Mouse (Mus musculus): ENCODE measurements around the gene Barx2. TPM values are rescaled to one million over a fixed set of nuclear protein-coding genes. Genes with fewer than 3 reads are reported as not detected.
"Not testable (repeated sequence)": the region's sequence is repeated elsewhere in the genome, so short reads cannot be mapped to it uniquely, and the experiment has no call there.

Barx2 gene
- not detected in 2 replicates for polyA plus RNA-seq (2015; fragmentation: Nextera tagmentation; extraction: Ambion mirVana)

DNA sequence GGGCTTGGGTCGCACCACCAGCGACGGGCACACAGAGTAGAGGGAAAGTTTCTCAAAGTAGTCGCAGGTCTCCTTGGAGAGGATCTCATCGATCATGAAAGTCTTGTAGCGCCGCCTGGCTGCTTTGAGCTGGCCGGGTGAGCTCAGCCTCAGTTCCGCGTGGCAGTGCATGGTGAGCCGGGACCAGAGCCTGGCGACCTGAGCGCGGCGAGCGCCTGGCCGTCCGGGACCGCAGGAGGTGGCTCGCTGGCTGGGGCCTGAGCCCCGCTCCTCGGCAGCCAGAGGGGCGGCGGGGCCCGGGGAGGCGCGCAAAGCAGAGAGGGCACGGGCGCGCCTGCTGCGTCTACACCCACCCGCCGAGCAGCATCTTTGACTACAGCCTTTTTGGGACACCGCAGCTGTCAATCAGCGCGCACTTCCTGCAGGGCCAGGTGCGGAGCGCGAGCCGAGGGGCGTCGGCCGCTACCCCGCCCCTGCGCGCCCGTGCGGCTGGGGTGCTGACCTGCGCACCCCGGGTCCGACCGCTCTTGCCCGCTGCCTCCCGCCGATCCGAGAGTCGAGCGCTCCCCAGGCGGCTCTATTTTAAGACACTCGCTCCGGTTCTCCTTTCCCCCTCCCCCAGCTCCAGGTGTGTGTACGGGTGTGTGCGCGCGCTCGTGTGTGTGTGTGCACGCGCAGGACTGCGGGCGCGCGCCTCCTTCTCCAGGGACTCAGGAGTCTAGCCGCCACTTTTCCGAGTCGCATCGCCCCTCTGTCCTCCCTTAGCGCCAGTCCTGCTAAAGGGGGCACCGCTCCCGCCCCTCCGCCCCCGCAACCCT, at the start of gene Barx2:
TSS of gene Barx2 (minus strand) at position 542 of the 818 bp plus-strand sequence.
- Histone ChIP-seq H3K27me3 (ENCODE audit: control insufficient read depth, insufficient read depth, low read depth, low read length) (peaks cover 74% of the 10 kb centered on the region), H3K9ac (ENCODE audit: low read depth, low read length) (no peak within 1 kb of the TSS), H3K36me3 (ENCODE audit: control insufficient read depth, insufficient read depth) (no peaks in the 10 kb centered on the region), H3K9me3 (replicated peaks; ENCODE audit: control insufficient read depth, low read length) (no peaks in the 10 kb centered on the region), H3K27ac (ENCODE audit: low read length) (no peak within 1 kb of the TSS), H3K4me1 (ENCODE audit: control insufficient read depth, low read depth, low read length) (no peaks in the 10 kb centered on the region), H3K4me2 (ENCODE audit: low read depth, low read length) (peak within 1 kb of the TSS; percentile 22), H3K4me3 (ENCODE audit: low read depth, low read length) (peak within 1 kb of the TSS; percentile 36)
- WGBS (ENCODE audit: insufficient replicate concordance): 1% methylated on average over 81 of the region's 81 CpGs
- no peak for ATAC-seq (ENCODE audit: low read depth)

DNA sequence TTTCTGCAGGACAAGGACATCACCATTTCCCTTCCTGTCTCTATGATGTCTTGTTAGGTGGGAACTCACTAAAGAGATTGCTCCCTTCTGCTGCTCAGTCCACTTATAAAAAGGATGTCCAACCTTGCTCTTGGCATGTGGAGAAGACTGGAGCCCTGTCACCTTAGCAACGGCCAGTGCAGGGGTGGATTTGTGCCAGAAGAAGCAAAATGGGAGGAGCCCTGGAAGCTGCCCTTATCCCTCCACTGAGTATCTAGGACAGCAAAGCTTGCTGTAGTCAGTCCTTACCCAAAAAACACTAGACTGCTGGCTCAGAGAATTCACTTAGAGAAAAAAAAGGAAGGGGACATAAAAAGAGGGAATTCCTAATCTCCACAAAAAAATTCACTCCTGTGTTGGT, 49.0 kb upstream of the Barx2 start:
- H3K9ac ChIP-seq (ENCODE audit: low read depth, low read length): no peak overlapping the region
- H3K4me3 ChIP-seq (ENCODE audit: low read depth, low read length): no peak overlapping the region
- no peaks in the 10 kb centered on the region for H3K4me1 ChIP-seq (ENCODE audit: control insufficient read depth, low read depth, low read length)
- no peaks in the 10 kb centered on the region for H3K9me3 ChIP-seq (replicated peaks; ENCODE audit: control insufficient read depth, low read length)
- no peaks in the 10 kb centered on the region for H3K36me3 ChIP-seq (ENCODE audit: control insufficient read depth, insufficient read depth)
- no peak overlapping the region for H3K4me2 ChIP-seq (ENCODE audit: low read depth, low read length)
- WGBS (ENCODE audit: insufficient replicate concordance): 40% methylated on average over 1 of the region's 1 CpGs
- no peaks in the 10 kb centered on the region for H3K27me3 ChIP-seq (ENCODE audit: control insufficient read depth, insufficient read depth, low read depth, low read length)
- ATAC-seq (ENCODE audit: low read depth): no peak
- H3K27ac ChIP-seq (ENCODE audit: low read length): no peak overlapping the region

DNA sequence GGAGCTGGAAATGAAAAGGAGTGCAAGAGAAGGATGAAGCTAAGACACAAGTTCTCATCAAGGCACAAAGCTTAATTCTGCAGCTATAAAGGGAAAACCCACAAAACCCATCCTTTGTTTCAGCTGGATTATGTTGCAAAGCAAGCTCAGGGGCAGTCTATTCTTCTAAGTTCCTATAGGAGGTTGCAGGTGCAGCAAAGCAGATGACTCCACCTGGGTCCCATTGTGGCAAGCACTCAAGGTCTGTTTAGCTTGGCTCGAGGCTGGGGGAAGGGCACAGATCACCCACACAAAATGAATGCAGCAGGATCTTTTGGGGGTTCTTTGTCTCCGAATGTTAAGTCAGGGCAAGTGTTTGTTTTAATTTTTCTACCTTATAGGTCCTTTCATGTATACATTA, 47.2 kb upstream of the Barx2 start:
- Histone ChIP-seq H3K27me3 (ENCODE audit: control insufficient read depth, insufficient read depth, low read depth, low read length) (no peaks in the 10 kb centered on the region), H3K9me3 (replicated peaks; ENCODE audit: control insufficient read depth, low read length) (no peaks in the 10 kb centered on the region), H3K9ac (ENCODE audit: low read depth, low read length) (no peak overlapping the region), H3K27ac (ENCODE audit: low read length) (no peak overlapping the region), H3K4me3 (ENCODE audit: low read depth, low read length) (no peak overlapping the region), H3K36me3 (ENCODE audit: control insufficient read depth, insufficient read depth) (no peaks in the 10 kb centered on the region), H3K4me1 (ENCODE audit: control insufficient read depth, low read depth, low read length) (no peaks in the 10 kb centered on the region), H3K4me2 (ENCODE audit: low read depth, low read length) (no peak overlapping the region)
- no peak for ATAC-seq (ENCODE audit: low read depth)
- 43% methylated on average over 2 of the region's 2 CpGs for WGBS (ENCODE audit: insufficient replicate concordance)

DNA sequence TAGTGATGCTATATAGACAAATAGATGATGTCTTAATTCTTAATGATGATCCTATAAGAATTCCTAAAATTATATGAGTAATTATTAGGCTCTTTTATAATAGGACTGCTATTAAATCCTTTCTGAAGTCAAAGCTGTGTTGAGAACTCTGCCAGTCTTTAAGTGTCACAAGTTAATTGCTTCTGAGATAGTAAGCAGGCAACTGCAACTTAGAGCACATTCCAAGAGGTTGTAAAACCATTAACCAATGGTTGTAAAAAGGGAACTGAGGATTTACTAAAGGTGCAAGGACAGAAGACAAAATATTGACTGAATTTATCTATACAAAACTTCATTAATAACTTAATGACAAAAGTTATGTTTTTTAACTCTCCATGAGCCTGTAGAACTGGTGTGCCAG, 44.9 kb upstream of the Barx2 start:
- Histone ChIP-seq H3K27ac (ENCODE audit: low read length) (no peak overlapping the region), H3K36me3 (ENCODE audit: control insufficient read depth, insufficient read depth) (no peaks in the 10 kb centered on the region), H3K4me2 (ENCODE audit: low read depth, low read length) (no peak overlapping the region), H3K9me3 (replicated peaks; ENCODE audit: control insufficient read depth, low read length) (no peaks in the 10 kb centered on the region), H3K4me3 (ENCODE audit: low read depth, low read length) (no peak overlapping the region), H3K9ac (ENCODE audit: low read depth, low read length) (no peak overlapping the region), H3K4me1 (ENCODE audit: control insufficient read depth, low read depth, low read length) (no peaks in the 10 kb centered on the region), H3K27me3 (ENCODE audit: control insufficient read depth, insufficient read depth, low read depth, low read length) (no peaks in the 10 kb centered on the region)
- ATAC-seq (ENCODE audit: low read depth): no peak

DNA sequence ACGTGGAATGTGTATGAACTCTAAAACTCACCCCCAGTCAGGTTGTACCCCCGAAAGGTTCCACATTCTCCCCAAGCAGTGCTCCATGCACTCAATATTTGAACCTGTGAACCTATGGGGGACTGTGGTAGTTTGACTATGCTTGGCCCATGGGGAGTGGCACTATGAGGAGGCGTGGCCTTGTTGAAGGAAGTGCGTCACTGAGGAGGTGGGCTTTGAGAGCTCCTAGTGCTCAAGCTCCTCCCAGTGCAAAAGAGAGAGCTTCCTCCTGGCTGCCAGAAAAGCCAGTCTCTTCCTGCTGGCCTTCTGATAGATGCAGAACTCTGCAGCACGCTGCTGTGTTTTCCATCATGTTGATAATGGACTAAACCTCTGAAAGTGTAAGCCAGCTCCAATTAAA, 37.2 kb upstream of the Barx2 start:
- H3K27ac ChIP-seq (ENCODE audit: low read length): no peak overlapping the region
- no peaks in the 10 kb centered on the region for H3K27me3 ChIP-seq (ENCODE audit: control insufficient read depth, insufficient read depth, low read depth, low read length)
- 71% methylated on average over 5 of the region's 5 CpGs for WGBS (ENCODE audit: insufficient replicate concordance)
- no peaks in the 10 kb centered on the region for H3K9me3 ChIP-seq (replicated peaks; ENCODE audit: control insufficient read depth, low read length)
- no peaks in the 10 kb centered on the region for H3K4me1 ChIP-seq (ENCODE audit: control insufficient read depth, low read depth, low read length)
- no peak overlapping the region for H3K4me2 ChIP-seq (ENCODE audit: low read depth, low read length)
- H3K36me3 ChIP-seq (ENCODE audit: control insufficient read depth, insufficient read depth): no peaks in the 10 kb centered on the region
- no peak overlapping the region for H3K9ac ChIP-seq (ENCODE audit: low read depth, low read length)
- H3K4me3 ChIP-seq (ENCODE audit: low read depth, low read length): no peak overlapping the region
- ATAC-seq (ENCODE audit: low read depth): no peak

DNA sequence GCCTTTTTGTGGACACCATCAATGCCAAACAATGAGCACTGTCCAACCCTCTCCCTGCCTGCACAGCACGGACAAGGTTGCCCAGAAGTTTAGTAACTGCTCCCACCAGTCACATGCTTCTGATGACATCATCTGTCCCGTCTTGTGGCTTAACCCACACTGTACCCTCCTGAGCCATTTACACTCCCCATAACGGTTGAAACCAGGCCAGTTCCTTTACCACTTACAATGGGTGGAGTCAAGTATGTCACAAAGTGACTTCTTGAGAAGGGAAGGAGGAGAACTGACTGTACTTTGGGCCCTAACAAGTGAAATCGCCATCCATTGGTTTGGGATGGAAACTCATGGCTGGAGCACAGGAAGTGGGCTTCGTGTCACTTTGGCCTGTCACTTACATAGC, 35.8 kb upstream of the Barx2 start:
- Histone ChIP-seq H3K4me1 (ENCODE audit: control insufficient read depth, low read depth, low read length) (no peaks in the 10 kb centered on the region), H3K4me2 (ENCODE audit: low read depth, low read length) (no peak overlapping the region), H3K9ac (ENCODE audit: low read depth, low read length) (no peak overlapping the region), H3K4me3 (ENCODE audit: low read depth, low read length) (no peak overlapping the region), H3K9me3 (replicated peaks; ENCODE audit: control insufficient read depth, low read length) (no peaks in the 10 kb centered on the region), H3K27ac (ENCODE audit: low read length) (no peak overlapping the region), H3K36me3 (ENCODE audit: control insufficient read depth, insufficient read depth) (no peaks in the 10 kb centered on the region), H3K27me3 (ENCODE audit: control insufficient read depth, insufficient read depth, low read depth, low read length) (no peaks in the 10 kb centered on the region)
- WGBS (ENCODE audit: insufficient replicate concordance): 59% methylated on average over 5 of the region's 5 CpGs
- ATAC-seq (ENCODE audit: low read depth): no peak

DNA sequence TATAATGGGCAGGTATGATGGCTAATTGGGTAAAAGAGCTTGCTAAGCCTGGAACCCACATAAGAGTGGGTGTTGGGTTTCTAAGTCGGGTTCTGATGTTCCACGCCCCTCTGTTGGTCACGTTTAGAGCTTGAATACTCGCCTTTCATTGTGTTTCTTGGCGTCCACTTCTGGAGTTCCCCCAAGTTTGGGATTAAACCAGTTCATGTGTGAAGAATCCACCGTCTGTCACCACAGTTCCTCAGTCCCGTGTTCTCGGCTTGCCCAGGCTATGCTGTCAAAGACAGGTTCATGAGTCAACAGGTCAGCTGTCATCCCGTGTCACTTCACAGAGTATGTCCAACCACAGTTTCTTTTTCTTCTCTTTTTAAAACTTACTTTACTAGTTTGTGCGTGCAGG, 33.8 kb upstream of the Barx2 start:
- Histone ChIP-seq H3K27me3 (ENCODE audit: control insufficient read depth, insufficient read depth, low read depth, low read length) (no peaks in the 10 kb centered on the region), H3K4me3 (ENCODE audit: low read depth, low read length) (no peak overlapping the region), H3K4me2 (ENCODE audit: low read depth, low read length) (no peak overlapping the region), H3K9ac (ENCODE audit: low read depth, low read length) (no peak overlapping the region), H3K27ac (ENCODE audit: low read length) (no peak overlapping the region), H3K9me3 (replicated peaks; ENCODE audit: control insufficient read depth, low read length) (no peaks in the 10 kb centered on the region), H3K4me1 (ENCODE audit: control insufficient read depth, low read depth, low read length) (no peaks in the 10 kb centered on the region), H3K36me3 (ENCODE audit: control insufficient read depth, insufficient read depth) (no peaks in the 10 kb centered on the region)
- 66% methylated on average over 10 of the region's 10 CpGs for WGBS (ENCODE audit: insufficient replicate concordance)
- ATAC-seq (ENCODE audit: low read depth): no peak

DNA sequence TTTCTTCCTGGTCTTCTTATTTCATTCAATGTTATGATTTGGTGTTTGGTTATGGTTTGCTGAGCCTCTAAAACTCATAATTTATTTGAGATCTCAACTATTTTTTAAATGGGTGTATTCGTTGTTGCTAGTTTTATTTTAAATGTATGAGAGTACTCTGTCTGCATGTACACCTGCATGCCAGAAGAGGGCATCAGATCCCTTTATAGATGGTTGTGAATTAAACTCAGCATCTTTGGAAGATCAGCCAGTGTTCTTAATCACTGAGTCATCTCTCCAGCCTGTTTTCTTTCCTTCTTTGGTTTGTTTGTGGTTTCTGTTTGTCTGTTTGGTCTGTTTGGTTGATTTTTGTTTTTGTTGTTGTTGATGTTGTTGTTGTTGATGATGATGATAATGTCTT, 29.1 kb upstream of the Barx2 start:
- no peak overlapping the region for H3K9ac ChIP-seq (ENCODE audit: low read depth, low read length)
- no peaks in the 10 kb centered on the region for H3K36me3 ChIP-seq (ENCODE audit: control insufficient read depth, insufficient read depth)
- 27% methylated on average over 1 of the region's 1 CpGs for WGBS (ENCODE audit: insufficient replicate concordance)
- H3K27ac ChIP-seq (ENCODE audit: low read length): no peak overlapping the region
- no peak overlapping the region for H3K4me2 ChIP-seq (ENCODE audit: low read depth, low read length)
- H3K27me3 ChIP-seq (ENCODE audit: control insufficient read depth, insufficient read depth, low read depth, low read length): no peaks in the 10 kb centered on the region
- H3K4me1 ChIP-seq (ENCODE audit: control insufficient read depth, low read depth, low read length): no peaks in the 10 kb centered on the region
- ATAC-seq (ENCODE audit: low read depth): no peak
- no peaks in the 10 kb centered on the region for H3K9me3 ChIP-seq (replicated peaks; ENCODE audit: control insufficient read depth, low read length)
- no peak overlapping the region for H3K4me3 ChIP-seq (ENCODE audit: low read depth, low read length)

DNA sequence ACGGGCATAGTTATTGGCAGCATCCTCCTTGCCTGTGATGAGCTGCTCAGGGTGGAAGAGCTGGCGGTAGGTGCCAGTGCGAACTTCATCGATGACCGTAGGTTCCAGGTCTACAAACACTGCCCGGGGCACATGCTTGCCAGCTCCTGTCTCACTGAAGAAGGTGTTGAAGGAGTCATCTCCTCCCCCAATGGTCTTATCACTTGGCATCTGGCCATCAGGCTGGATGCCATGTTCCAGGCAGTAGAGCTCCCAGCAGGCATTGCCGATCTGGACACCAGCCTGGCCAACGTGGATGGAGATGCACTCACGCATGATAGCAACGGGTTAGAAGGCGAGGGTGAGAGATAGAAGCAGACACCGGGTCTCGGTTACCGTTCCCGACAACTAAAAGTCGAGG, 23.2 kb upstream of the Barx2 start:
- not testable (repeated sequence) for H3K27ac ChIP-seq (ENCODE audit: low read length); H3K36me3 ChIP-seq (ENCODE audit: control insufficient read depth, insufficient read depth); H3K9ac ChIP-seq (ENCODE audit: low read depth, low read length); H3K9me3 ChIP-seq (replicated peaks; ENCODE audit: control insufficient read depth, low read length); H3K4me2 ChIP-seq (ENCODE audit: low read depth, low read length); ATAC-seq (ENCODE audit: low read depth); H3K4me3 ChIP-seq (ENCODE audit: low read depth, low read length); H3K27me3 ChIP-seq (ENCODE audit: control insufficient read depth, insufficient read depth, low read depth, low read length); H3K4me1 ChIP-seq (ENCODE audit: control insufficient read depth, low read depth, low read length)
- WGBS (ENCODE audit: insufficient replicate concordance): 84% methylated on average over 11 of the region's 16 CpGs
